Mouse (Mus musculus) spleen, adult 2 months (tissue): ENCODE measurements around the gene Plekhj1. TPM values are rescaled to one million over a fixed set of nuclear protein-coding genes. Genes with fewer than 3 reads are reported as not detected.

Experiments used
- DNase-seq, 2 experiments: peaks; one replicate each; pipeline versions ENCODE4 v3.0.0 to v3.0.0-alpha.2; 2012 to 2021; ENCODE audit warnings: low spot score in 2 of 2, low read depth in 1 of 2
- H3K27ac ChIP-seq: fragments of 200-500 bp; 2 replicates; pipeline ENCODE4 v1.5.1; 2012; ENCODE audit warnings: low read length, inconsistent platforms; ENCODE audit not compliant: insufficient read depth
- H3K27me3 ChIP-seq: fragments of 200-500 bp; 2 replicates; pipeline ENCODE4 v1.6.1; 2012; ENCODE audit warnings: mild to moderate bottlenecking, moderate library complexity, low read length, inconsistent platforms; ENCODE audit not compliant: control insufficient read depth, insufficient read depth
- H3K36me3 ChIP-seq: fragments of 200-500 bp; 2 replicates; pipeline ENCODE4 v1.6.1; 2012; ENCODE audit warnings: mild to moderate bottlenecking, low read length, inconsistent platforms; ENCODE audit not compliant: control insufficient read depth, insufficient read depth
- H3K4me1 ChIP-seq: fragments of 200-500 bp; 2 replicates; pipeline ENCODE4 v1.6.1; 2011; ENCODE audit warnings: inconsistent platforms; ENCODE audit not compliant: control insufficient read depth, insufficient read depth, insufficient read length
- H3K4me3 ChIP-seq: fragments of 200-500 bp; 2 replicates; pipeline ENCODE4 v1.5.1; 2011; ENCODE audit warnings: mild to moderate bottlenecking, inconsistent platforms; ENCODE audit not compliant: insufficient read depth, insufficient read length; ENCODE audit errors: extremely low read depth
- CTCF ChIP-seq: fragments of 200-500 bp; IDR thresholded peaks from 2 replicates; pipeline ENCODE4 v1.5.1; 2011; ENCODE audit warnings: mild to moderate bottlenecking, inconsistent platforms; ENCODE audit not compliant: insufficient read depth, insufficient read length, insufficient replicate concordance; ENCODE audit errors: extremely low read depth
- POLR2A ChIP-seq: fragments of 200-500 bp; IDR thresholded peaks from 2 replicates; pipeline ENCODE4 v1.6.1; 2011; ENCODE audit warnings: low read depth, low read length, inconsistent platforms
- WGBS: fragments of 180-500 bp; shearing (Covaris S2); methylation state at CpG from one replicate; pipeline ENCODE4 v1.1.7; 2018; 5-methylcytosine and 5-hydroxymethylcytosine counted together
- polyA plus RNA-seq: library from polyadenylated mRNA; depleted of rRNA; stranded (reverse); fragments of >200 nt; gene quantifications from 2 replicates; pipeline ENCODE4 v1.2.3, GENCODE M21; 2012

Gene Plekhj1
- polyA plus RNA-seq, 1 experiment: 71.8 TPM

DNA sequence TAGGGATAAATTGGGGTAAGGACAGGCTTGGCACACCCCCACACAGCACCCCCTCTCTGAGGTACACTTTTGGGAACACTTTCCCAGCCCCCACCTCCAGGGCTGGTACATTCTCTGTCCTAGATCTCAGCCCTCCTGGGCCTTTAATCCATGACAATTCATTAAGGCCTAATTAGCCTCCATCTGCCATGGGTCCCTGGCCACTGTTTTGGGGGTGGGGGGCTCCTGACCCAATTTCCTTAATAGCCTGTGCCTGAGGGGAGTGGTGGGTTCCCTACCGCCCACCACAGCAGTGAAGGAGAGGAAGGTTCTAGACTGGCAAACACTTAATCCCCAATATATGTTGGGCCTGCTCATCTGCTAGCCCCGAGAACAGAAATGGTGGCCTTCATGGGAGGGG, 43.3 kb upstream of the Plekhj1 start:
- no peaks in the 10 kb centered on the region for H3K36me3 ChIP-seq
- no peaks in the 10 kb centered on the region for H3K4me1 ChIP-seq
- DNase-seq: no peak
- peaks cover 6% of the 10 kb centered on the region; the same call in 1 of the 2 replicates for H3K27me3 ChIP-seq
- H3K4me3 ChIP-seq: no peak overlapping the region
- H3K27ac ChIP-seq: no peak overlapping the region
- WGBS: 88% methylated on average over 2 of the region's 2 CpGs
- no peak for TF ChIP-seq CTCF
- TF ChIP-seq POLR2A: no peak

GRCm38 (mm10) chr10:80839848-80840247, 41.4 kb upstream of the Plekhj1 start:
- TF ChIP-seq POLR2A: no peak
- no peak for TF ChIP-seq CTCF
- WGBS: 72% methylated on average over 6 of the region's 6 CpGs
- H3K27ac ChIP-seq: no peak overlapping the region

GRCm38 (mm10) chr10:80838346-80838912, 40.0 kb upstream of the Plekhj1 start:
- 86% methylated on average over 2 of the region's 2 CpGs for WGBS
- Histone ChIP-seq H3K27me3 (peaks cover 4% of the 10 kb centered on the region; the same call in 1 of the 2 replicates), H3K4me3 (no peak overlapping the region), H3K36me3 (no peaks in the 10 kb centered on the region), H3K4me1 (no peaks in the 10 kb centered on the region; the same call in 1 of the 2 replicates), H3K27ac (no peak overlapping the region)
- no peak for TF ChIP-seq CTCF
- no peak for TF ChIP-seq POLR2A
- no peak for DNase-seq

More at GRCm38 (mm10) chr10:80839848-80840247, 41.4 kb upstream of the Plekhj1 start:
- Histone ChIP-seq H3K36me3 (no peaks in the 10 kb centered on the region), H3K27me3 (peaks cover 6% of the 10 kb centered on the region; the same call in 1 of the 2 replicates), H3K4me1 (no peaks in the 10 kb centered on the region), H3K4me3 (no peak overlapping the region)
- no peak for DNase-seq

DNA sequence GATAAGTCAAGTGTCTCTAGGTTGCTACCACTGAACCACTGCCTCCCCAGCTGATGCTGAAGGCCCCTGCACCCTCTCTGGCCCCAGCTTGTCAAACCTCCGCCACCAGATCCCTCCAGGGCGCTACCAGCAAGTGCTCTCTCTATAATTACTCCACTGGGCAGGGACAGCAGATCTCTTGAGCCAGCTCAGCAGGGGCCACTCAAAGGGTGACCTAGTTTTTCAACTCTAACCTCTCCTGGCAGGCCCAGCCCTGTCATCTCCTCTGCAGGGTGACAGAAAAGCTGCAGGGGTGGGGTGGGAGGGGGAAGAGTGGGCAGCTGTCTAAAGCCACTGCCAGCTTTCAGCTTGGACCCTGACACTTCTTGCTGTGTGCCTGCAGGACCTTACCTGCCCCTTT, 39.4 kb upstream of the Plekhj1 start:
- Histone ChIP-seq H3K27ac (no peak overlapping the region), H3K4me1 (no peaks in the 10 kb centered on the region; the same call in 1 of the 2 replicates), H3K27me3 (no peaks in the 10 kb centered on the region), H3K36me3 (no peaks in the 10 kb centered on the region), H3K4me3 (no peak overlapping the region)
- DNase-seq: no peak
- no peak for TF ChIP-seq CTCF
- TF ChIP-seq POLR2A: no peak
- WGBS: 65% methylated on average over 2 of the region's 2 CpGs

DNA sequence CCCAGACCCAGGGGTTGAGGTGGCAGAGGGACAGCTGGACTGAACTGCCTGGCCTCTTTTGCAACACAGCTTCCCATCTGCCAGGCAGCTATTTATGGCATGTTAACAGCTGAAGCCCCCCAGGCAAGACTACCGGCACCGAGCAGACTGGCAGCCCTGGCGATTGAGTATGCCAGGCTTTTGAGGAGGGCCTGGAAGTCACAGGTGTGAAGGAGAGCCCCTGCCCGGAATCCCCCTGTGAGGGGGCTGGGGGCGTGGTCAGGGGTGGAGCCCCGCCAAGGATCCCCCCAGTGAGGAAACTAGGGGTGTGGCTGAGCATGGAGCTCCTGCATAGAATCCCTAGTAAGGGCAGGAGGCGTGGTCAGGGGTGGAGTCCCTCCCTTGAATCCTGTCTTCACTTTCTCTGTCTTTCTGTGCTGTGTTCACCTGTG, 38.5 kb upstream of the Plekhj1 start:
- H3K36me3 ChIP-seq: no peaks in the 10 kb centered on the region
- H3K4me1 ChIP-seq: no peaks in the 10 kb centered on the region; the same call in 1 of the 2 replicates
- 49% methylated on average over 7 of the region's 7 CpGs for WGBS
- TF ChIP-seq POLR2A (no peak), CTCF (no peak)
- DNase-seq: no peak
- no peaks in the 10 kb centered on the region for H3K27me3 ChIP-seq
- no peak overlapping the region for H3K4me3 ChIP-seq
- H3K27ac ChIP-seq: no peak overlapping the region

DNA sequence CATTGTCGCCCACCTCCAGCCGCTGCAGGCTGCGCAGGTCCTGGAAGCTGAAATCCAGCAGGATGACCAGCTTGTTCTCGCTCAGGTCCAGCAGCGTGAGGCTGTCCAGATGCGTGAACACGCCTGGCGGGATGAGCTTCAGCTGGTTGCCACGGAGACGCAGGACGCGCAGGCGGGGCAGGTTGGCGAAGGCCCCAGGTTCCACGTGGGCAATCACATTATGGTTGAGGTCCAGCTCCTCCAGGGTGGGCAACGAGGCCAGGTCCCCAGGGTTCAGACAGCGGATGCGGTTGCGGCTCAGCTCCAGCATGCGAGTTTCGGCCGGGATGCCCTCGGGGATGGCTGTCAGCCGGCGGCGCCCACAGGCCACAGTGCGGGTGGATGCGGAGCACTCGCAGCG, 37.2 kb upstream of the Plekhj1 start:
- no peak for TF ChIP-seq POLR2A
- no peak for TF ChIP-seq CTCF
- Histone ChIP-seq H3K4me1 (no peaks in the 10 kb centered on the region; the same call in 1 of the 2 replicates), H3K27me3 (no peaks in the 10 kb centered on the region), H3K4me3 (no peak overlapping the region), H3K36me3 (no peaks in the 10 kb centered on the region), H3K27ac (no peak overlapping the region)
- no peak for DNase-seq
- 77% methylated on average over 30 of the region's 30 CpGs for WGBS

GRCm38 (mm10) chr10:80832818-80833217, 34.4 kb upstream of the Plekhj1 start:
- Histone ChIP-seq H3K27ac (no peak overlapping the region), H3K27me3 (no peaks in the 10 kb centered on the region), H3K36me3 (peaks cover 15% of the 10 kb centered on the region), H3K4me3 (no peak overlapping the region), H3K4me1 (peaks cover 2% of the 10 kb centered on the region)
- DNase-seq: no peak
- TF ChIP-seq CTCF (no peak), POLR2A (no peak)
- WGBS: 86% methylated on average over 7 of the region's 7 CpGs
